Mouse (Mus musculus) monocyte, adult 2 months (primary cell): Measurements from ENCODE around the gene Dnmt1.
A peak's percentile ranks its signal among the peaks of the same experiment; 100 is the strongest.
"Not testable (repeated sequence)": the region's sequence is repeated elsewhere in the genome, so short reads cannot be mapped to it uniquely, and the experiment has no call there.

ENCODE experiments used
- DNase-seq, 2 experiments: peaks; one replicate each; pipeline ENCODE4 v3.0.0; 2022; ENCODE audit warnings: low spot score in 2 of 2, low read depth in 1 of 2

The Dnmt1 gene

DNA sequence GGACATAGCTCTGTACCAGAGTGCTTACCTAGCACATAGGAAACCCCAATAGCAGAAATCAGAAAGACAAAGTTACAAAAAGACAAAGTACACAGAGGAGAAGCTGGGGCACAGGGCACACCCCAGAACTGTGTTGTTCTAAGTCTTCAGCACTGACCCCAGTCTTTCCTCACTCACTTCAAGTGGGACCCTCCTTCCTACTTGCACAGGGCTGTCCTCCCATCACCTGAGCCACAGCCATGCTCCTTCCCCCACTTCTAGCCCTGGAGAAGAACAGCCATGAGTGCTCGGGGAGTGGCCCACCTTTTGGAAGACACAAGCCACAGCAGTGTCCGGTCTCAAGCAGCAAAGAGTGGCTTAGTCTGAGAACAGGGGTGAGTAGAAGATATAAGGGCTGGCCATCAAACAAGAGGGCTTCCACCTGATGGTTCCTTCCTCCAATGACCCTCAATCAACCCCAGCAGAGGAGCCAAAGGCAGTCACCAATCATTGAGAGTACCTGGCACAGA is at the start of gene Dnmt1:
Gene Dnmt1 (minus strand): TSS at position 459 of the 509 bp plus-strand sequence.
- no peak for DNase-seq

- no peak for DNase-seq
These were observed 48.3 kb upstream of the Dnmt1 start for GRCm38 (mm10) chr9:21008007-21008406.

DNA sequence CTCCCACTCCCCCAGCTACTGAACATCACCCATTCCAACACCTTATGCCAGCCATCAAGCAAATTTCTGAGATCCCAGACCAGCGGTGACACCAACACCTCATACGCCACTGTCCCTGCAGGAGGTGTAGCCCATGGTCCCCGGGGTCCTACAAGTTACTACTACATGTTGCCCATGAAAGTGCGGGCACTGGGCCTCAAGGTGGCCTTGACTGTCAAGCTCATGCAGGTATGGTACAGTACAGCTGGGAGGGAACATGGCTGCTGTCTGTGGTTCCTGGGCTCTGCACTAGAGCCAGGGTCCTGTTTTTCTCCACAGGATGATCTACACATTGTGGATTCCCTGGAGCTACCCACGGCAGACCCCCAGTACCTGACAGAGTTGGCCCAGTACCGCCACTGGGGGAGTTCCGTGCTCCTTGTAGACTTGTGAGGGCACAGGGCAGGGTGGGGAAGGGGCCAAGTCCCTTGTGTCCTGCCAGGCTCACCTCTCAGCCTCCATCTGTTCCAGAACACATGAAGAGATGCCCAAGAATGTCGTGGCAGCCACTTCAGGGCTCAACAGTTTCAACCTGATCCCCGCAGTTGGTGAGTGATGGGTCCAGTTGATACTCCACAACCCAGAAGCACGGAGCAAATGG is 47.7 kb upstream of the Dnmt1 start:
- no peak for DNase-seq

DNA sequence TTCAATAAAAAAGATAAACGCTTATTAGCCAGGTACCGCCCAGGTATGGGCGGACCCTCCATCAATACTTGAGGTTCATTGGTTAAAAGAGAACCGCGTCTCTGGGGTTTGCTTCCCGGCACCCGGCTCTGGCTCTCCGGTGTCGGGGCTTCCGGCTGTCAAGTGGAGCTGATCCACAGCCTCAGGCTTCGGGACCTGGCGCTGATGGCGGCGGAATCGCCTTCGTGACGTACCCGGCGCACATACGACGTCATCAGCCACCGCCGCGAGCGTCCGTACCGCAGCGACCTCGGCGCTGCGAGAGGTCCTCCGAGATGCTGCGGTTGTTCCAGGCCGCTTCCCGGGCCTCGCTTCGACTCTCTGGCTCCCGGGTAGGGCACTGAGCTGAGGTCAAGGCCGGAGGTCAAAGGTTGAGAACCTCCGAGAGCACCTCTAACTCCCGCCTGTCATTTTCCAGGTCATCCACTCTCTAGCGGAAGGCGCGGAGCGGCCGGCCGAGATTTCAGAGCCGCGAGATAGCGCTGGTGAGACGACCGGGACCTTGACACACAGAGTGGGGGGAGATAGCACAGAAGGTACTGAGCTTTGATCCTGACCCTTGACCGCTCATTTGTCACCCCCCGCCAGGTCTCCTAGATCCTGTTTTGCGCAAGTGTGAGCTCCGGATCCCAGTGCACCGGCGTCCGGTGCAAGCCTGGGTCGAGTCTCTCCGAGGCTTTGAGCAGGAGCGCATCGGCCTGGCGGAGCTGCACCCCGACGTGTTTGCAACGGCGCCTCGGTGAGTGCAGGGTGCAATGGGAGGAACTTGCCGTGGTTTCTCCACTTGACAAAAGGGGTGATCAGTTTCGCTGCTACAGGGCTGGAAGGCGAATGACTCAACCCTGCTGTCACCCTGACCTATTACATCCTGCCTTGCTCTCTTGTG is 43.2 kb upstream of the Dnmt1 start, which contains the start of gene Mrpl4:
Gene Mrpl4 (plus strand): TSS at position 112 of the 925 bp plus-strand sequence.
- DNase-seq = peak; percentile 55 to 81

GRCm38 (mm10) chr9:21002270-21002626 is 42.6 kb upstream of the Dnmt1 start:
- no peak for DNase-seq

- DNase-seq = no peak
These were observed 42.0 kb upstream of the Dnmt1 start for GRCm38 (mm10) chr9:21001651-21002200.

- no peak for DNase-seq
These were observed 41.1 kb upstream of the Dnmt1 start for GRCm38 (mm10) chr9:21000811-21001210.

DNA sequence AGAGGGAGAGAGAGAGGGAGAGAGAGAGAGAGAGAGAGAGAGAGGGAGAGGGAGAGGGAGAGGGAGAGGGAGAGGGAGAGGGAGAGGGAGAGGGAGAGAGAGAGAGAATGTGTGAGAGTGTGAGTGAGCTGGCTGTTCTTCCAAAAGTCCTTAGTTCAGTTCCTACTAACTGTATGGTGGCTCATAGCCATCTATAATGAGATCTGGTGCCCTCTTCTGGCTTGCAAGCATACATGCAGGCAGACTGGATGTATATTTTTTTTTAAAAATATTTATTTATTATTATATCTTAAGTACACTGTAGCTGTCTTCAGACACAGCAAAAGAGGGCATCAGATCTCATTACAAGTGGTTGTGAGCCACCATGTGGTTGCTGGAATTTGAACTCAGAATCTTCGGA is 38.6 kb upstream of the Dnmt1 start:
- not testable (repeated sequence) for DNase-seq

DNA sequence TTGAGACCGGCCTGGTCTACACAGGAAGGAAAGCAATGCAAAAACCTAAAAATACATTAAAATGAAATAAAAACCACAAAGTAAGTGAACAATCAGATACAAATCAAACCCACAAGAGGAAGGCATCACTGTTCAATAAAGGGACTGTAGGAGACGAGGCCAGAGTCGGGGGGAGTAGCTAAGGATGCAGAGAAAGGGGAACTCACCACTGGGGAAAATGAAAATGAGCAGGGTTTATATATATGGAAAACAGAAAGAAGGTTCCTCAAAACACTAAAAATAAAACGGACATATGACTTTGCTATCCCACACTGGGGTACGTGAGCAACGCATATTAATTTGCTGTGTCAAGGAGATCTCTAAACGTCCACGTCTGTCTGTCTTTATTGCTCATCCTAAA is 37.4 kb upstream of the Dnmt1 start:
- DNase-seq = no peak

GRCm38 (mm10) chr9:20995069-20995468 is 35.4 kb upstream of the Dnmt1 start:
- no peak for DNase-seq

GRCm38 (mm10) chr9:20993165-20993898 is 33.6 kb upstream of the Dnmt1 start:
- no peak for DNase-seq

DNA sequence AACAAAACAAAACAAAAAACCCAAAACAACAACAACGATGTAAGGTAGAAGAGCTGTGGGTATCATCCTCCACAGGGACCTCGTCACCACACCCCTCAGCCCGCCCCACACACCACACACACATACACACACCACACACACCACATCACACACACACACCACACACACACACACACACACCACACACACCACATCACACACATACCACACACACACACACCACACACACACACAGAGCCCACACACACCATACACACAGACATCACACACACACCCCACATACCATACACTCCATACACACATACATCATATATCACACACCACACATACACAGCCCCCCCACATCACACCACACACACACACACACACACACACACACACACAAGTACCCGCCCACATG is 31.9 kb upstream of the Dnmt1 start:
- no peak for DNase-seq

DNA sequence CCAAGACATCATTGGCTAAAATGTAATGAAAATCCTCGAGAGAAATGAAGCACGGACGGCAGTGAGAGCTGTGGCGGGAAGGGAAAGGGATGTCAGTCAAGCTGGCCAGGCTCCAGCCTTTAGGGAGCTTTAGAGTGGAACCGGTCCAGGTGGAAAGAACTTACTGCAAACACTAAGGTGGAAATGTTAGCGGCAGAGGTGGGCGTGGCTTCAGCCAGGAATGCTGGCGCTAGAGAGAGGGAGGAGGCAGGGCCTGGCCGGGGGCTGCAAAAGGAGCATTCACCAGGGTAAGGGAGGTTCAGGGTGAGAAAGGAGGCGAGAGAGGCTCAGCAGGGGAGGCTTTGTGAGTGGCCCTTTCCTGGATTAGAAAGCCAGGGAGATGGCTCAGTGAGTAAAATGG is 31.2 kb upstream of the Dnmt1 start:
- DNase-seq = no peak

DNA sequence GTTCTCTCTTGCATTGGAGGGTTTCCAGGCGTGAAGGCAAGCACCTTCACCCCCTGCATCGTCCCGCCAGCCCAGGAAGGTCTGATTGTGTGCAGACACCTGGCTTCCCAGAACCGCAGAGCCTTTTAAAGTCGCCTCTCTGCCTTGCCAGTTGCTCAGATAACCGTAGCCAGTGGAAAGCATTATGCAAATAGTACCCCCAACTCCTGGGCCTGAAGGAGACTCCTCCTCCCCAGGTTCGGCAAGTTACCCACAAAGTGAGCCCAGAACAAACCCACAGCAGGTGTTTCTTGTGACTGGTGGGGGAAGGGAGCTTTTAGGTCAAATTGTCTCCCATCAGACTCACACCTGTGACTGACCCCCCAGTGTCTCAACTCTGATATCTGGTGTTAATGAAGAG is 28.3 kb upstream of the Dnmt1 start:
- DNase-seq = no peak

GRCm38 (mm10) chr9:20986952-20987686 is 27.4 kb upstream of the Dnmt1 start:
- no peak for DNase-seq

DNA sequence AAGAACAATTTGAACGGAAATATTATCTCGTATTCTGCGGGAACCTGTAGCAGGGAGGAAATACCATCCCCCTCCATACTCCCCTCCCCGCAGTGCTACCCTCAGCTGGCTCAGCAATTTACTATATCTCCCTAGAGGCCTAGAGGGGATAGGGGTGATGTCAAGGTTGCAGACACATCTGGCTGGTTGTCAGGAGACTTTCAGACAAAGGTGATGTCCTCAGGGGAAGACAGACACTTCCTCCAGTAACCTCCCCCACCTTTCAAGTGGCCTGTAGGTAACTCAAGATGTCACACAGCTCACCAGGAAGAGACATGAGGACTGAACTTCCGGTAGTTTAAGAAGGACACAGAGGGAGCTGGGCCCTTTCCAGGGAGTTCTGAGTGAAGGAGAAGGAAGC is 23.5 kb upstream of the Dnmt1 start:
- no peak for DNase-seq

DNA sequence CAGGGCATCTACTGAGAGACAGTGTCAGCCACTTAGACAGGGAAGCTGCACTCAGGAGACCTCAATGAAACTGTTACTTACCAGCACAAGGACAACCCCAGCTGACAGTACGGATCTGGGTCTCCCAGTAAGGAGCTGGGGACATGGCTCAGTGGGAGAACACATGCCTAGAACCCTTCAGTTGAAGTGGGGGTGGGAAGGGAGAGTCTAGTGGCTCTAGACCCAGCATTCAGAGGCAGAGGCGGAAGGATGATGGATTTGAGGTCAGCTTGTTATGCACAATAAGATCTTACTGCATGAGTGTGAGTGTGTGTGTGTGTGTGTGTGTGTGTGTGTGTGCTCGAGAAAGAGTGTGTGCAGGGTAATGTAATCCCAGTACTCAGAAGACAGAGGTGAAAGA is 22.5 kb upstream of the Dnmt1 start:
- DNase-seq = no peak

GRCm38 (mm10) chr9:20979769-20980168 is 20.1 kb upstream of the Dnmt1 start:
- no peak for DNase-seq

DNA sequence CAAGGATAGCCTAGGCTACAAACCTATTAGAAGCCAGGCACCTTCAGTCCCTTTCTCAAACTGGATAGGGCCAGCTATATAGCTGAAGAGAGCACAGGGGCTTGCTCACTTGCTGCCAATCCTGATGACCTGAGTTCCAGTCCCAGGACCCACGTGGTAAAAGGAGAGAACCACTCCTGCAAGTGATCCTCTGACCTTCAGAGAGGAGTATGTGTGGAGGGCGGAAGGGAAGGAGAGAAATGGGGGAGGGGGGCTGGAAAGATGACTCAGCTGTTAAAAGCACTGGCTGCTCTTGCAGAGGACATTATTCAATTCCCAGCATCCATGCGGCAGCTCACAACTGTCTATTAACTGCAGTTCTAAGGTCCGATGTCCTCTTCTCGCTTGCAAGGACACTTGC is 19.5 kb upstream of the Dnmt1 start:
- no peak for DNase-seq

- no peak for DNase-seq
These were observed 18.9 kb upstream of the Dnmt1 start for GRCm38 (mm10) chr9:20978409-20979095.
